Mouse (Mus musculus) left cerebral cortex, adult 9 months (tissue): ENCODE results near the gene Prkacb.
"Not testable (repeated sequence)": the region's sequence is repeated elsewhere in the genome, so short reads cannot be mapped to it uniquely, and the experiment has no call there.

Experiments used
- DNase-seq, 2 experiments: peaks; one replicate each; pipeline ENCODE4 v3.0.0; 2022; ENCODE audit warnings: low spot score in 2 of 2

The Prkacb gene

DNA sequence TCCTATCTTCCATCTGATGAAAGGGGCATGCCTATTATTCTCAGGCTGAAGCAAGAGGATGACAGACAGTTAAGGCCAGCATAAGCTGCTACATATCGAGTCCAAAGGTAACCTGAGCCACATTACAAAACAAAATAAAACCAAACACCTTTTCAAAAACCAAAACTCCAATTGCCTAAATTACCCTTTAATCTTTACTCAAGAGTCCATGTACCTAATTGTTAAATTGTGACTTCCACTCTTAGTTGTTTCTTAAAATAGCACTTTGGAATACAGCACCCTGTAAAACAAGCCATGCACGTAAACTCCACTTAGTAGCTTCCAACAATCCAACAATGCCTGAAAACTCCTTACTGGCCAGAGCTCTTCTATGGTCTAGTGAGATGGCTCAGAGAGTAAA, 34.3 kb downstream of the Prkacb start:
- DNase-seq, result no peak

DNA sequence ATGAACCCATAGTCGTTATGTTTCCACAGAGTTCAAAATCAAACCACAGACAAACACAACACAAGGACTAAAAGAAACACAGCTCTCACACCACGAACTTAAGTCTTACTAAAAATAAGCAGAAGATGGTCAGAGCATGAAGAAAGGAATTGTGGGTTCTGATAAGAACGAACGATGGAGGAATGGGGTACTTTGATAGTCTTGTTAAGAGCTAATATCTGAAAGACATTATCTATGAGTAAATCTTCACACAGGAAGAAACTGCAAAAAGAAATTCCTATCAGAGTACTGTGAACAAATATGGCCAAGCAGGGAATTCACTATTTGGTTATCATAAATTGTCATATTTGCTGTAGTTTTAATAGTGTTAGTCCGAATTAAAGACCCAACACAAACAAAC, 36.1 kb downstream of the Prkacb start:
- no peak for DNase-seq

DNA sequence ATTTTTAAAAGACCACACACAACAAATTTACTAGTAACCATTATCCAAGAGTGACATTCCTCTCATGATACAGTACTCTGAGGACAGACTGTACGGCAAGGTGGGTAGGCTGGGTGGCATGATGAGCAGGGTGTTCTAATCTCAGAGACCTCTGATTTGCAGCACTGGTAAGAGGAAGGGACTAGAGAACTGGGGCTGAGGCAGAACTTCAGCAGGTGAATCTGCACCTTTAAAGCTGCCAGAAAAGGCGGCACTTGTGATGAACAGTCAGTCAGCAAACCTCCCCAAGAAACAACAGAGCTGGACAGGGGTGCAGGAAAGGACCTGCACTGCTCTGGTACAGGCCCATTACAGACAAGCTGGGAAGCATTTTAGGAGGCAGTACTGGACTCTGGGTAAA, 41.9 kb downstream of the Prkacb start:
- DNase-seq, result no peak

DNA sequence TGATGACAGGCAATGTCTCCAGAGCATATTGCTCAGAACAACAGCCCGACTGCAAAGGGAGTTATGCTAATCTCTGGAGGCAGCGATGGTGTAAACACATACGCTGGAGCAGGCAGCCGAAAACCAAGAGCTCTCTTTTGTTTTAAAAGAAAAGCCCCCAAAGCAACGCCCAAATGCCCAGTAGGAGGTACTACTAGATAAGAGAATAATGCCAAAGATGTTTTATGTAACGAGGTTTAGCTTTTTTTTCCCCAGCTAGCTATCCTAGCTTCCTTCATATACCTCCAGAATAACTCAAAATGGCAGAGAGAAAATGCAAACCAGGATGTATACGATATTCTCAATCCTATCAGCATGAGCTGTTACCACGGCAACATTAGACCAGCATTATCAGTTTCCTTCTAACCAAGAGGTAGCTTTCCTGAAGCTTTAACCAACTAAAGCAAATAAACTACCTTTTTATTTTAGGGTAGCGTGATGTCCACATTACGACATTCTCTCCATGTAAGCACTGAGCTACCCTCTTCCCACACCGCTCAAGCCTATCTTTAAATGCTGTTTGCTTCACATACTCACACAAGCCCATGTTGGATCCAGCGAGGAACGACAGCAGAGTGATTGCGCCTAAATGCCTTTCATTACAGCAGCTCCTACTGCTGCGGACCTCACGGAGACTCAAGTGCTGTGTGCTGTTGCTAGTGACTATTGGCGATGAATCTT, 42.7 kb downstream of the Prkacb start:
- DNase-seq, result peak; percentile 40 to 69

DNA sequence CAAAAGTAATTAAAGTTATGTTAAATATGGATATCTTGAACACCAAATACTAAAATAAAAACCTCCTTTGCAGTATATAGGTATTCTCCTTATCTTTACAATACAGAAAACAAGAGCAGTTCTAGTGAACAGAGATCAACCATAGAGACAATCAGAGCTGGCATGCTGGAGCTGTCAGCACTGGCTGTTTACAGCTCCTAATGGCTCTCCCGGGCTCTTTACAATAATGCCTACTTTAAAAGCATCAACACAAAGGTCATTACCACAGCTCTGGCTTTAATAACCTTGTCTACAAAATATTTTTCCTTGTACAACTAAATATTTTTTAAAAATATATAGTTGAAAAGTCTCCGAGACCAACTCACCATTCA, 43.2 kb downstream of the Prkacb start:
- DNase-seq, result no peak

DNA sequence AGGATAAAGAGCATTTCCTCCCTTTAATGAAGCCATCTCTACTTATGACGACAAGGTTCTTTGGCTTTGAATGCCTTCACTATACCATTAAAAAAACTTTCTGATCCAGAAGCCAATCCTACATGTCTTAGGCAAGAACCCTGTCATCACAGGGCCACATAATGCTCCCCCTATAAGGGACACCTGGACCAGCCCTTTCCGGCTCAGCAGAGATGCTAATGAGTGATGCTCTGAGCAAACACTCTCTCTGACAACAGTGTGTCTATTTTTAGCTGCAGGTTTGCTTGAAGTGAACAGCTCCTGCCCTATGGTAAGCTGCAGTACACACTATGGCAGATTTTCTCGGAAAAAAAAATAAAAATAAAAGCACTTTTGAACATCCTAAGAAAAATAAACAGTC, 43.9 kb downstream of the Prkacb start:
- DNase-seq, result peak in 1 of 2 experiments; percentile 66

DNA sequence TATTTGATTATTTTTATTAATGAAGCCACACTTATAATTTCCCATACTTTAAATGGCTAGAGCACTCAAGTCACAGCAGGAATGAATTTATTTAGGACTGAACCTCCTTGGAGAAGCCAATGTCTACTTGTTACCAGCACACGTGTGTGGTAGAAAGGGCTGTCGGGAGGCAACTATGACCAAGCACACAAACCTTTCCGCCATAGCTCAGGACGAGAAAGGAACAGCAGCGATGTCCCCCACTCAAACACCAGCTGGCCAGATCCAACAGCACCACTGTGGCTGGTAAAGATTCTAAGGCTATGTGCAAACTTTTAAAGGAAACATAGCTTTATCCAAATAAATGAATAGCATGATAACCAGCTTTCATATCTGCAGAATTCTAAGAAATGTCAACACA, 44.4 kb downstream of the Prkacb start:
- no peak for DNase-seq

DNA sequence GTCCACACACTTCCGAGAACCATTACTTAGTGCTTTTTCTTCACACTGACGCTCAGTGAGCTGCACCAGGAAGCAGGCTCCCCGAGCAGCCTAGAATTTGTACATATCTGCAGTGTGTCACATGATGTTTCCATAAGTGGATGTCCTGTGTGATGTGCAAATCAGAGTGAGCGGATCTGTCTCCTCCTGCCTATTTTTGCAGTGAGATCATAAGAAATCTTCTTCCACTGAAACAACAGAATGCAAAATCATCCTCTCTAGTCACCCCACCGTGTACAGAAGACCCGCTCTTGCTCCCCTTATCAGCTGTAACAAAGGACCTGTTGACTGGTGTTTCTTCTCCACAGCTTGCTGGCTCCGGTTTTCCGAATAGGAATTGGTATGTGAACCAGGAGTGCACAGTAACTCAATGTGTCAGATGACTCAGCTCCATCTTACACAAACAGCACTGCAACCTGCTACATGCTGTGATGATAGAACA, 46.0 kb downstream of the Prkacb start:
- DNase-seq, result peak in 1 of 2 experiments; percentile 49

DNA sequence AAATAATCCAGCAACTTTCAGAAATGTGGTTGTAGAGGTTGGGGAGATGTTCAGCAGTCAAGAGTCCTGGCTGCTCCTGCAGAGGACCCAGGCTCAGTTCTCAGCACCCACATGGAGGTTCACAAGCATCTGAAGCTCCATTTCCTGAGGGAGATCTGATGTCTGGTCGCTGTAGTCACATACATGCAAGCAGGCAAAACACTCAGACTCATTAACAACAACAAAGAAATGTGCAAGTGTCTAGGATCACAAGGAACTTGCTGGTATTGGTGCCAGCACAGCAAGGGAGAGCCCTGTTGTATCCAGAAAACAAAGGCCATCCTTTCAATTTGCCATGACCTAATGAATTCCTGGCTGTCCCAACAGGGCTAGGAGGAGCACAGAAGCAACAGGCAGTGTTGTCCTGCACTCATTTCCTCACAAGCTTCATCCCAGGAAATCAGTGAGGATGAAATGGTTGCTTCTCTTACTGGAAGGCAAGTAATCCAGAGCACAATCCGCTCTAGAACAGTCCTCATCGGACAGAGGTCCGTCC, 46.7 kb downstream of the Prkacb start:
- DNase-seq, result no peak

DNA sequence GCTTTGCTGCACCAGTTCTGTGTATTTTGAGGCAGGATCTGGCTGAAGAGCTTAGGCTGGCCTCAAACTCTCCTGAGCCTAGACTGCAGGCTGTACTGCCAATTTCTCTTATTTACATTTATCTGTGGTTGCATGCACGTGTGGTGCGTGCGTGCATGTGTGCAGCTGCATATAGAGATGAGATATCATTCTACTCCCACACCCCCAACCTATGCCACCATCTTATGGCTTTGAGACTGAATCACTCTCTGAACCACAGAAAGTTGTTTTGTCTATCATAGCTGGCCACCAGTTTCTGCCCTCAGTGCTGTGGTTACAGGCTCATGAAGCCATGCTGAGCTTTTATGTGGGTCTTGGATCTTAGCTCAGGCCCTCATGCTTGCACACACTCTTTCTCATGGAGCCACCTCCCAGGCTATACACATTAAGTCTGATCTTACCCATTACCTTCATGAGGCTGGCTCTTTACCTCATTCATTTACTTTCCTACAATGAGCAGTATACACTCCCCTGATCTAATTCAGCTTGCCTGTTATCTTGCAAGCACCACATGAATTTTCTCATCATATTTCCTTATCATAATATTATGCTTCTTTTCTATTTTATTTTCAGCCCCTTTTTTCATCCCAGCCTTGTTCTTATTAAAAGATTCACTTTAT, 47.8 kb downstream of the Prkacb start:
- DNase-seq, result no peak

DNA sequence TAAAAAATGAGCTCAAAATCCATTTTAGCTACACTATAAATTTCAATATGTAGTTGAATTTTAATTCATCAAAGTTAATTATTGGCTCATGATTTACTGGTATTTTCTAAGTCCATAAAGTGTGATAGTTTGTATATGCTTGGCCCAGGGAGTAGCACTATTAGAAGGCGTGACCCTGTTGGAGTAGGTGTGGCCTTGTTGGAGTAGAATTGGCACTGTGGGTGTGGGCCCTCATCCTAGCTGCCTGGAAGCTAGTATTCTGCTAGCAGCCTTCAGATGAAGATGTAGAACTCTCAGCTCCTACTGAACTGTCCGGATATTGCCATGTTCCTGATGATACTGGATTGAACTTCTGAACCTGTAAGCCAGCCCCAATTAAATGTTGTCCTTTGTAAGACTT, 49.7 kb downstream of the Prkacb start:
- DNase-seq, result not testable (repeated sequence)

DNA sequence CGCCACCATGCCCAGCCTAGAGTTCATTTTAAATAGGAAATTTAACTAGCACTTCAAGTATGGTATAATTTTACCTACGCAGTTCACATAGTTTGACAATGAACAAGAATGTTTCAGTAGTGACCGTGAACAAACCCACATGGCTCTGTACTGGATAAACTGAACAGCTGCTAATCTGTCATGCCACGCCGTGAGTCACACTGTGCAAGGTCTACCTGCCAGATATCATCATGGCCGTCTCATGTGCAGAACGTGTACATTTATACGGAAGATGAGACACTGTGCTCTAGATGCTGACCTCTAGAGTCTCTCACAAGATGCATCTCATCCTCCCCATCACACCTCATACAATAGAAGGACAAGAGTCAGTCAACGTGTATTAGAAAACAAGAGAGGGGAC, 51.5 kb downstream of the Prkacb start:
- no peak for DNase-seq

DNA sequence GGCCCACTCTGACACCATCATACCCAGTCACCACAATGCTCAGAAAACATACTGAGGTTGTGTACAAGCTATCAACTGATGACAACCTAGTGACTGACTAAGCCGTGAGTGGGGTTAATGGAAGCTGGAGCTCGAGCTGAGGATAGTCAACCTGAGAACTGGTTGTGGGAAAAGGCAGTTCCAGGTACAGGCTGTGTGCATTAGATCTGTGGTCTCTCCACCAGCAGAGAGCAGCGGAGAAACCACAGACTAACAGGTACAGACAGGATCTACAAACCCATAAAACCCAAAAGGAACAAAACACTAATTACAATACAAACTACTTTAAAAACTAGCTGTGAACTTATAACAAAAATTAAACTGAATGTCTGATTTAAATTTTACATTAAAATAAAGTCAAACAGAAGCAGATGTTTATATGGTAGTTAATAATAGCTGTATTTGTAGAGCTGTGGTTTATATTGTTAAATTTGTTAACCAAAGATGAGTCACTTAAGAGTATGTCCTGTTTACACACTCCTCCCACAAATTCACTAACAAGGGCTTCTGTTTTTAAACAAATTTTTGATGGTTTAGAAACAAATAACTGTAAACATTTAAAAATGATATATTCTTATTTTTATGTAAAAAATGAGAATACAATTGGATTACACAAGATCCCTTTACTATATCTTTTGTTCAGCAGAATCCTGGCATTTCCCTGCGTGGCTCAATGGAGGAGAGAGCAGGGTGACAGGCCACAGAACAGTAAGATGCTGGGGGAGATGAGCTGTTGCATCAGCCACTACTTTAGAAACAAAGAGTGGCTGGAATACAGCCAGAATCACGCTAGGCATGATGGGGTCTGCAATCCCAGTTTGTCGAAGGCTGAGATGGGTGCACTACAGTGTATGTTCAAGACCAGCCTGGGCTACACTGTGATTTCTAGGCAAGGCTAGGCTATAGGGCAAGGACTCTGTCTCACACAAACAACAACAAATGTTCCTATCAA, 54.5 kb downstream of the Prkacb start:
- no peak for DNase-seq

DNA sequence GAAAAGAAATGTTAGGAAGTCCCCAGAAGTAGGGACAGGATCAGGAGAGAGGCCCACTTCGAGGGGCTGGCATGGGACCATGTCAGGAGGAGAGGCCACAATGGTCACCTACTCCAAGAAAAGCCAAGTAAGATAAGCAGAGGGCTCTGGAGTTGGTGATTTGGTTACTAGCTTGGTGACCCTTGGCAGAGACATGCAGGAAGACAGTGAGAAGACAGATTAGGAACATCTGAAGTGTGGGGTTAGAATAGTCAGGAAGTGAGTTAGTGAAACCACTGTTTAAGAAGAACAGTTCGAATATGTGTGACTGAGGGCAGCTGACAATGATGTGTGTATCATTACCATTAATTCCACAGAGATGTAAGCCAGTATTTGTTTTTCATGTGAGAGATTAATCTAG, 58.5 kb downstream of the Prkacb start:
- no peak for DNase-seq

DNA sequence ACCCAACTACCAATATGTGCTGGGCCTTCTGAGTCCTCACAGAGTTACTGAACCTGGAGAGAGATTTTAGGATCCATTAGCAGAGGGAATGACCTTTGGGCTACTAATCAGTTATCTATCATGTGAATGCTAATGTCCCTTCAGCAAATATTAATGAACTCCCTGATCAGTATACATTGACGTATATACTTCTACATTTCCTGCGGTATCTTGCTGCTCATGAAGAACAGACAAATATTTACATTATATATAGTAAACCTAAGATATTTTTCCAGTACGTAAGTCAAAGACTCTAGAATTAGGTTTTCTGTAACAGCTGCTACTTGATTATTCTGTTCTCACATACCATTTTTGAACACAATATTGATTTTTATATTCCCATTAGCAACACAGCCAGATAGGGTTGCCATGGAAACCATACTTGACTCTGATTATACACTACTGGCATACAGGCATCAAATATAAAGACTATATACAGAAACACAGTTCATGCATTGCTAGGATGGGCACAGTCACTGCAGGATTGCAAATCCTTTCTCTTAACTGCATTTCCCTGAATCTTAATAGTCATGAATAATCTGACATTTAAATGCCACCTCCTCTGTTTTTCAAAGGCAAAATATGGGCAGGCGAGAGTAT, 71.1 kb downstream of the Prkacb start:
- DNase-seq, result no peak

DNA sequence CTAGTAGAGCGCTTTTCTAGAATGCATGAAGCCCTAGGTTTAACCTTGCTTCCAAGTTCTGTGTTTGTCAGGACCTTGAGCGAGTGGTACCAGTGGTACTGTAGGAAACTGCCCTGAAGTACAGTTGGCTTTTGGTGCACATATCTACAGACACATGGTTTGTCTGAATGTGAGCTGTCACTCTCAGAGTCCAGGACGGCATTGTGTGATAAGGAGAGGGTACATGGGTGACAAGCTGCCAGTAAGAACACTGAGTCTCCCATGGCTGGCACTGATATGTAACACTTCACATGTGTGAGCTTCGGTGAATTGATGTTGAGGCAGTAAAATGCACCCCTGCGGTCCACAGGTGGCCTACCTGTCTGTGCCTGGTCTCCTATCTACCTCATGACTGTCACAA, 71.6 kb downstream of the Prkacb start:
- no peak for DNase-seq

DNA sequence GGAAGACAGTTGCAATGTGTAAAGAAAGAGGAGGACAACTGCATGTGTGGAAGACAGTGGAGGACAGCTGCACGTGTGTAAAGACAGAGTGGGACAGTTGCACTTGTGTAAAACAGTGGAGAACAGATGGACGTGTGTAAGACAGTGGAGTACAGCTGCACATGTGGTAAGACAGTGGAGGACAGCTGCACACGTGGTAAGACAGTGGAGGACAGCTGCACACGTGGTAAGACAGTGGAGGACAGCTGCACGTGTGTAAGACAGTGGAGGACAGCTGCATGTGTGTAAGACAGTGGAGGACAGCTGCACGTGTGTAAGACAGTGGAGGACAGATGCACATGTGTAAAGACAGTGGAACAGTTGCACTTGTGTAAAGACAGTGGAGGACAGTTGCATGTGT, 76.6 kb downstream of the Prkacb start:
- not testable (repeated sequence) for DNase-seq

DNA sequence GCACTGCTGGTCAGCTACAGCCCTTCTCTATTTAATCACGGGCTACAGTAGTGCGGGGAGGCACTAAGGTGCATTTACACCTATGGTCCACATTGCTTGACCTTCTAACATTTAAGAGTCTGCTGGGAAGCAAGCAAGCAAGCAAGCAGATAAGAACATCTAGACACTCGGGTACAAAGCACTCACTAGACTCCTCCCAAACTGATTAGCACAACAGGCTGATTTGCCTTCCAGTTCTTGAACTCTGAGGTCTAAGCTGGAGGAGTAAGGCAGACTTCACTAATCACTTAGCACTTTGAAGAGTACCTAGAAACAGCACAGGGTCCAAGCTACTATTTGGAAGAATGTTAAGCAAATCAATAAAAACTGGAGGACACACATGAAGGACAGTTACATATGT, 77.1 kb downstream of the Prkacb start:
- no peak for DNase-seq

DNA sequence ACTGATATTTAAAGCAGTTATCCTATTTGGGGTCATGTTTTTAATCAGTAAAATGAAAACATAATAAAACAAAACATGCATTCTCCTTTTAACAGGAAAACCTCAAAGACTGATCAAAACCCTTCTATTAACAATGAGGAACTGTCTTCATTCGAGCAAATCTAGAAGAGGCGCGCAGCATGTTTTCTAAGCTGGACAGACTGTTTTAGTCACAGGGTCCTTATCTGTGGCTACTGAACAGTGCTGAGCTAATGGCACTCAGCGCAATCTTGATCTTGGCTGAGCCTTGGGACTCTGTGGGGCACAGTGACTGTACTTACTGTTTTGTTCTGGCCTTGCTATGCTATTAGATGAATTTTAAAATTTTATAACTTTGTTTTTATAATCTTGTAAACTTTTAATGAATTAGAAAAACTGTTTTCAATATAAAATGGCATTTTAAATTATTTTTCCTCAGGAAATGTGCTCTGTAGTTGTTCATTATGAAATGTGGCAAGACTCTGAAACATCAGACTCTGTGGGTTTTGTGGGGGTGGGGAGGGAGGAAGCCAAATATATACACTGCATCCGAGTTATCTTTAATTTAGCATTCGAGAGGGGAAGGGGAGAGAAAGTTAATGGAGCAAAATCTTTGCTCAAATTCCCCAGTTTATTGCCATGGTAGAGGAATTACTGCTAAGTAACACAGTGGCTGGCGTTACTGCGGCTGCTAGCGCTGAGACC, 77.7 kb downstream of the Prkacb start:
- DNase-seq, result no peak

DNA sequence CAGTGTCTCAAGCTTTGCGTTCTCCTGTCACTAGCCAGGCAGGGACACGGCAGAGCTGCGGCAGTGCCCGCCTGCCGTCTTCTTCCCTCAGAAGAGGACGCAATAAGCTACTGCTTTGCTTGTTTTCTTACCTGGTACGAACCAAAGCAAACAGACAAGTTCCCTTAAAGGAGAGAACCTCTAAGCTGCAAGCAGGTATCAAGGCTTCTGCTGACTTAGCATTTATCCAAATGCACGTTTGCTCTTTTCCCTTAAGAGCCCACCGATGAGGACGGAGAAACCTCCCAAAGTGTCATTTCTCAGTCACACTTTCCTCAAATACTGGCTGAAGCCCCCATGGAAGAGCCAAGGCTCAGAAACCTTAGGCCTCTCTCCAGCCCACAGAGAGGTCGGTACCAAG, 81.3 kb downstream of the Prkacb start:
- DNase-seq, result no peak

DNA sequence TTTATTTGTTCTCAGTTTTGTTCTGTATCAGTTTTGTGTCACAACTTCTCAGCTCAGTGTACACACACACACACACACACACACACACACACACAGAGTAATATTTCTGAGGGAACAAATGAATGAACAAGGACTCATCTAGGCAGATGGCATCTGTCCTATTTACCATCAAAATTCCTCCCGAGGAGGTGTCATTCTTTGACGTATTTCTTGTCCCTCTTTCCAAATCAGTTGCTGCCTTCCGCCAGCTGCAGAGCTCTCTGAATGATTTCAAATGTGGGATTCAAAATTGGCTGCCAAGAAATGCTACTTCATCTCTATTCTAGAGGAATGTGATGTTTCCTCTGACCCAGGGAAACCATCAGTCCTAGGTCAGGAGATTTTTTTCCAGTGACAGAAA, 89.8 kb downstream of the Prkacb start:
- DNase-seq, result peak in 1 of 2 experiments; percentile 42
